Mouse (Mus musculus): Measurements from ENCODE around the gene Olfr1145. TPM values are rescaled to one million over a fixed set of nuclear protein-coding genes. Genes with fewer than 3 reads are reported as not detected.

The Olfr1145 gene
- not detected in 2 replicates for polyA plus RNA-seq (2016; fragmentation: Nextera tagmentation; extraction: Ambion mirVana)

GRCm38 (mm10) chr2:87809522-87809921 lies at the start of gene Olfr1145:
Gene Olfr1145, plus strand, starts transcription at chr2:87809822.
- WGBS (ENCODE audit: insufficient replicate concordance): 48% methylated on average over 1 of the region's 1 CpGs
- no peaks in the 10 kb centered on the region for H3K27me3 ChIP-seq (replicated peaks)
- H3K4me2 ChIP-seq: no peak within 1 kb of the TSS
- ATAC-seq: no peak
- H3K27ac ChIP-seq: no peak within 1 kb of the TSS
- H3K9ac ChIP-seq: no peak within 1 kb of the TSS
- no peak within 1 kb of the TSS for H3K4me3 ChIP-seq
- H3K4me1 ChIP-seq: no peaks in the 10 kb centered on the region
- no peaks in the 10 kb centered on the region for H3K9me3 ChIP-seq (replicated peaks)
- H3K36me3 ChIP-seq: no peaks in the 10 kb centered on the region

GRCm38 (mm10) chr2:87776143-87776542 lies 33.5 kb upstream of the Olfr1145 start:
- Histone ChIP-seq H3K9ac (no peak overlapping the region), H3K4me1 (no peaks in the 10 kb centered on the region), H3K27ac (no peak overlapping the region), H3K4me3 (no peak overlapping the region), H3K36me3 (no peaks in the 10 kb centered on the region), H3K9me3 (replicated peaks) (0 out of 2 replicates have a peak, but pooled peaks cover 5% of the 10 kb centered on the region), H3K4me2 (no peak overlapping the region), H3K27me3 (replicated peaks) (no peaks in the 10 kb centered on the region)
- 25% methylated on average over 1 of the region's 1 CpGs for WGBS (ENCODE audit: insufficient replicate concordance)
- no peak for ATAC-seq

- Histone ChIP-seq H3K27ac (no peak within 1 kb of the TSS), H3K9me3 (replicated peaks) (0 out of 2 replicates have a peak, but pooled peaks cover 5% of the 10 kb centered on the region), H3K27me3 (replicated peaks) (no peaks in the 10 kb centered on the region), H3K4me3 (no peak within 1 kb of the TSS), H3K9ac (no peak within 1 kb of the TSS), H3K36me3 (no peaks in the 10 kb centered on the region), H3K4me2 (no peak within 1 kb of the TSS), H3K4me1 (no peaks in the 10 kb centered on the region)
- 72% methylated on average over 4 of the region's 4 CpGs for WGBS (ENCODE audit: insufficient replicate concordance)
- no peak for ATAC-seq
Measured at GRCm38 (mm10) chr2:87779183-87779582, 30.4 kb upstream of the Olfr1145 start, which contains the start of gene Olfr152. Gene Olfr152, plus strand, starts transcription at chr2:87779483.

- Histone ChIP-seq H3K4me3 (no peak within 1 kb of the TSS), H3K9me3 (replicated peaks) (no peaks in the 10 kb centered on the region), H3K4me2 (no peak within 1 kb of the TSS), H3K4me1 (no peaks in the 10 kb centered on the region), H3K9ac (no peak within 1 kb of the TSS), H3K27me3 (replicated peaks) (no peaks in the 10 kb centered on the region), H3K27ac (no peak within 1 kb of the TSS), H3K36me3 (no peaks in the 10 kb centered on the region)
- no peak for ATAC-seq
Measured at GRCm38 (mm10) chr2:87800292-87800691, 9.3 kb upstream of the Olfr1145 start, which contains the start of gene Olfr1143. Gene Olfr1143, plus strand, starts transcription at chr2:87800592.

GRCm38 (mm10) chr2:87830233-87830632 lies 20.6 kb downstream of the Olfr1145 start, which contains the start of gene Olfr1148:
Gene Olfr1148, plus strand, starts transcription at chr2:87830533.
- H3K4me2 ChIP-seq: no peak within 1 kb of the TSS
- H3K36me3 ChIP-seq: no peaks in the 10 kb centered on the region
- WGBS (ENCODE audit: insufficient replicate concordance): 61% methylated on average over 1 of the region's 1 CpGs
- H3K27me3 ChIP-seq (replicated peaks): no peaks in the 10 kb centered on the region
- ATAC-seq: no peak
- H3K27ac ChIP-seq: no peak within 1 kb of the TSS
- no peak within 1 kb of the TSS for H3K4me3 ChIP-seq
- no peaks in the 10 kb centered on the region for H3K4me1 ChIP-seq
- no peak within 1 kb of the TSS for H3K9ac ChIP-seq
- H3K9me3 ChIP-seq (replicated peaks): no peaks in the 10 kb centered on the region

- Histone ChIP-seq H3K27me3 (replicated peaks) (no peaks in the 10 kb centered on the region), H3K4me3 (no peak within 1 kb of the TSS), H3K9ac (no peak within 1 kb of the TSS), H3K36me3 (no peaks in the 10 kb centered on the region), H3K9me3 (replicated peaks) (no peaks in the 10 kb centered on the region), H3K4me1 (no peaks in the 10 kb centered on the region), H3K27ac (no peak within 1 kb of the TSS), H3K4me2 (no peak within 1 kb of the TSS)
- WGBS (ENCODE audit: insufficient replicate concordance): 51% methylated on average over 1 of the region's 1 CpGs
- no peak for ATAC-seq
Measured at GRCm38 (mm10) chr2:87843693-87844092, 34.1 kb downstream of the Olfr1145 start, which contains the start of gene Olfr1150-ps1. Gene Olfr1150-ps1, plus strand, starts transcription at chr2:87843993.

- ATAC-seq: no peak
- H3K4me1 ChIP-seq: no peaks in the 10 kb centered on the region
- H3K27ac ChIP-seq: no peak within 1 kb of the TSS
- WGBS (ENCODE audit: insufficient replicate concordance): 67% methylated on average over 1 of the region's 1 CpGs
- H3K27me3 ChIP-seq (replicated peaks): no peaks in the 10 kb centered on the region
- no peaks in the 10 kb centered on the region for H3K9me3 ChIP-seq (replicated peaks)
- no peak within 1 kb of the TSS for H3K9ac ChIP-seq
- H3K36me3 ChIP-seq: no peaks in the 10 kb centered on the region
- H3K4me3 ChIP-seq: no peak within 1 kb of the TSS
- no peak within 1 kb of the TSS for H3K4me2 ChIP-seq
Measured at GRCm38 (mm10) chr2:87855562-87855961, 45.9 kb downstream of the Olfr1145 start, which contains the start of gene Olfr1151. Gene Olfr1151, plus strand, starts transcription at chr2:87855862.

Other genes with a start within 250 kb of the Olfr1145 start
- gene Olfr1129, start 235.9 kb upstream of the Olfr1145 start, polyA plus RNA-seq (2016; fragmentation: Nextera tagmentation; extraction: Ambion mirVana): not detected in 2 replicates
- gene Olfr1130, start 203.6 kb upstream of the Olfr1145 start, polyA plus RNA-seq (2016; fragmentation: Nextera tagmentation; extraction: Ambion mirVana): not detected in 2 replicates
- gene Olfr1131, start 182.7 kb upstream of the Olfr1145 start, polyA plus RNA-seq (2016; fragmentation: Nextera tagmentation; extraction: Ambion mirVana): not detected in 2 replicates
- gene Olfr1132, start 172.3 kb upstream of the Olfr1145 start, polyA plus RNA-seq (2016; fragmentation: Nextera tagmentation; extraction: Ambion mirVana): not detected in 2 replicates
- gene Olfr1133, start 162.4 kb upstream of the Olfr1145 start, polyA plus RNA-seq (2016; fragmentation: Nextera tagmentation; extraction: Ambion mirVana): not detected in 2 replicates
- not detected in 2 replicates for gene Olfr1134, start 151.4 kb upstream of the Olfr1145 start, polyA plus RNA-seq (2016; fragmentation: Nextera tagmentation; extraction: Ambion mirVana)
- gene Olfr1135, start 136.2 kb upstream of the Olfr1145 start, polyA plus RNA-seq (2016; fragmentation: Nextera tagmentation; extraction: Ambion mirVana): not detected in 2 replicates
- not detected in 2 replicates for gene Olfr1136, start 115.9 kb upstream of the Olfr1145 start, polyA plus RNA-seq (2016; fragmentation: Nextera tagmentation; extraction: Ambion mirVana)
- gene Olfr1137, start 96.6 kb upstream of the Olfr1145 start, polyA plus RNA-seq (2016; fragmentation: Nextera tagmentation; extraction: Ambion mirVana): not detected in 2 replicates
- not detected in 2 replicates for gene Olfr1138, start 69.8 kb upstream of the Olfr1145 start, polyA plus RNA-seq (2016; fragmentation: Nextera tagmentation; extraction: Ambion mirVana)
- not detected in 2 replicates for gene Olfr1140, start 66.1 kb upstream of the Olfr1145 start, polyA plus RNA-seq (2016; fragmentation: Nextera tagmentation; extraction: Ambion mirVana)
- not detected in 2 replicates for gene Olfr1141, start 55.8 kb upstream of the Olfr1145 start, polyA plus RNA-seq (2016; fragmentation: Nextera tagmentation; extraction: Ambion mirVana)
- gene Olfr152, start 30.3 kb upstream of the Olfr1145 start, polyA plus RNA-seq (2016; fragmentation: Nextera tagmentation; extraction: Ambion mirVana): not detected in 2 replicates
- not detected in 2 replicates for gene Olfr1143, start 9.2 kb upstream of the Olfr1145 start, polyA plus RNA-seq (2016; fragmentation: Nextera tagmentation; extraction: Ambion mirVana)
- gene Olfr1148, start 20.7 kb downstream of the Olfr1145 start, polyA plus RNA-seq (2016; fragmentation: Nextera tagmentation; extraction: Ambion mirVana): not detected in 2 replicates
- gene Olfr1150-ps1, start 34.2 kb downstream of the Olfr1145 start, polyA plus RNA-seq (2016; fragmentation: Nextera tagmentation; extraction: Ambion mirVana): not detected in 2 replicates
- gene Olfr1151, start 46.0 kb downstream of the Olfr1145 start, polyA plus RNA-seq (2016; fragmentation: Nextera tagmentation; extraction: Ambion mirVana): not detected in 2 replicates
- not detected in 2 replicates for gene Olfr1152, start 56.7 kb downstream of the Olfr1145 start, polyA plus RNA-seq (2016; fragmentation: Nextera tagmentation; extraction: Ambion mirVana)
- gene Olfr1153, start 85.1 kb downstream of the Olfr1145 start, polyA plus RNA-seq (2016; fragmentation: Nextera tagmentation; extraction: Ambion mirVana): not detected in 2 replicates
- gene Olfr1154, start 95.3 kb downstream of the Olfr1145 start, polyA plus RNA-seq (2016; fragmentation: Nextera tagmentation; extraction: Ambion mirVana): not detected in 2 replicates
- gene Olfr1155, start 135.3 kb downstream of the Olfr1145 start, polyA plus RNA-seq (2016; fragmentation: Nextera tagmentation; extraction: Ambion mirVana): not detected in 2 replicates
- not detected in 2 replicates for gene Olfr1156, start 143.3 kb downstream of the Olfr1145 start, polyA plus RNA-seq (2016; fragmentation: Nextera tagmentation; extraction: Ambion mirVana)
- gene Olfr1157, start 158.5 kb downstream of the Olfr1145 start, polyA plus RNA-seq (2016; fragmentation: Nextera tagmentation; extraction: Ambion mirVana): not detected in 2 replicates
- not detected in 2 replicates for gene Olfr74, start 164.8 kb downstream of the Olfr1145 start, polyA plus RNA-seq (2016; fragmentation: Nextera tagmentation; extraction: Ambion mirVana)
- gene Olfr1158, start 180.3 kb downstream of the Olfr1145 start, polyA plus RNA-seq (2016; fragmentation: Nextera tagmentation; extraction: Ambion mirVana): not detected in 2 replicates
- gene Olfr1160, start 198.4 kb downstream of the Olfr1145 start, polyA plus RNA-seq (2016; fragmentation: Nextera tagmentation; extraction: Ambion mirVana): not detected in 2 replicates
- gene Olfr1161, start 213.0 kb downstream of the Olfr1145 start, polyA plus RNA-seq (2016; fragmentation: Nextera tagmentation; extraction: Ambion mirVana): not detected in 2 replicates
- not detected in 2 replicates for gene Olfr73, start 227.9 kb downstream of the Olfr1145 start, polyA plus RNA-seq (2016; fragmentation: Nextera tagmentation; extraction: Ambion mirVana)
- not detected in 2 replicates for gene Olfr1162, start 241.3 kb downstream of the Olfr1145 start, polyA plus RNA-seq (2016; fragmentation: Nextera tagmentation; extraction: Ambion mirVana)

All from liver, embryonic 12.5 days (tissue).